Mouse (Mus musculus) embryonic fibroblast, embryonic 13.5 days (primary cell): Measurements from ENCODE around the gene Tpcn1. TPM values are rescaled to one million over a fixed set of nuclear protein-coding genes. Genes with fewer than 3 reads are reported as not detected.

Experiments used
- H3K27ac ChIP-seq: 2 replicates; pipeline ENCODE4 v1.5.1; 2012; ENCODE audit warnings: low read length, control low read depth, inconsistent platforms; ENCODE audit not compliant: insufficient read depth
- H3K4me1 ChIP-seq: 2 replicates; pipeline ENCODE4 v1.6.1; 2011; ENCODE audit warnings: low read length; ENCODE audit not compliant: control insufficient read depth, insufficient read depth
- H3K4me3 ChIP-seq: 2 replicates; pipeline ENCODE4 v1.5.1; 2011; ENCODE audit warnings: mild to moderate bottlenecking, control low read depth, low read length; ENCODE audit not compliant: insufficient read depth
- CTCF ChIP-seq: IDR thresholded peaks from 2 replicates; pipeline ENCODE4 v1.5.1; 2011; ENCODE audit warnings: mild to moderate bottlenecking, control low read depth, low read length, moderate library complexity, borderline replicate concordance; ENCODE audit not compliant: insufficient read depth
- POLR2A ChIP-seq: IDR thresholded peaks from 2 replicates; pipeline ENCODE4 v1.6.1; 2011; ENCODE audit warnings: low read depth, mild to moderate bottlenecking, control low read depth, low read length, moderate library complexity
- polyA plus RNA-seq: library from polyadenylated mRNA; stranded (reverse); fragments of >200 nt; gene quantifications from 2 replicates; pipeline ENCODE4 v1.2.4, GENCODE M21; 2011; ENCODE audit warnings: low read depth; ENCODE audit not compliant: missing spikeins, insufficient read length

The Tpcn1 gene
- polyA plus RNA-seq, 1 experiment: 22.2 TPM

- H3K4me1 ChIP-seq: no peaks in the 10 kb centered on the region
- TF ChIP-seq CTCF (no peak), POLR2A (no peak)
- H3K4me3 ChIP-seq: no peak overlapping the region
- H3K27ac ChIP-seq: no peak overlapping the region
These were observed 40.1 kb downstream of the Tpcn1 start for GRCm38 (mm10) chr5:120548236-120548850.

GRCm38 (mm10) chr5:120536632-120537031 is 51.8 kb downstream of the Tpcn1 start:
- Histone ChIP-seq H3K4me1 (no peaks in the 10 kb centered on the region), H3K4me3 (no peak overlapping the region), H3K27ac (no peak overlapping the region)
- TF ChIP-seq POLR2A (no peak), CTCF (no peak)

- no peak overlapping the region for H3K27ac ChIP-seq
These were observed 52.4 kb downstream of the Tpcn1 start for GRCm38 (mm10) chr5:120536046-120536445.

GRCm38 (mm10) chr5:120534686-120535075 is 53.8 kb downstream of the Tpcn1 start:
- no peak overlapping the region for H3K4me3 ChIP-seq
- H3K4me1 ChIP-seq: no peaks in the 10 kb centered on the region
- H3K27ac ChIP-seq: no peak overlapping the region
- TF ChIP-seq POLR2A: no peak
- no peak for TF ChIP-seq CTCF

More at GRCm38 (mm10) chr5:120536046-120536445, 52.4 kb downstream of the Tpcn1 start:
- no peaks in the 10 kb centered on the region for H3K4me1 ChIP-seq
- TF ChIP-seq POLR2A: no peak
- TF ChIP-seq CTCF: no peak
- H3K4me3 ChIP-seq: no peak overlapping the region

GRCm38 (mm10) chr5:120534071-120534685 is 54.3 kb downstream of the Tpcn1 start:
- no peak for TF ChIP-seq CTCF
- TF ChIP-seq POLR2A: no peak
- no peaks in the 10 kb centered on the region for H3K4me1 ChIP-seq
- H3K4me3 ChIP-seq: no peak overlapping the region

GRCm38 (mm10) chr5:120531631-120532030 is 56.8 kb downstream of the Tpcn1 start:
- no peak overlapping the region for H3K27ac ChIP-seq
- TF ChIP-seq POLR2A (no peak), CTCF (no peak)
- no peak overlapping the region for H3K4me3 ChIP-seq
- H3K4me1 ChIP-seq: no peaks in the 10 kb centered on the region

More at GRCm38 (mm10) chr5:120534071-120534685, 54.3 kb downstream of the Tpcn1 start:
- no peak overlapping the region for H3K27ac ChIP-seq

GRCm38 (mm10) chr5:120527296-120527964 is 61.0 kb downstream of the Tpcn1 start:
- no peak overlapping the region for H3K27ac ChIP-seq
- no peak overlapping the region for H3K4me3 ChIP-seq
- no peaks in the 10 kb centered on the region for H3K4me1 ChIP-seq
- TF ChIP-seq POLR2A (no peak), CTCF (no peak)

GRCm38 (mm10) chr5:120526311-120526710 is 62.2 kb downstream of the Tpcn1 start:
- TF ChIP-seq POLR2A (no peak), CTCF (no peak)
- Histone ChIP-seq H3K27ac (no peak overlapping the region), H3K4me1 (no peaks in the 10 kb centered on the region), H3K4me3 (no peak overlapping the region)

- no peaks in the 10 kb centered on the region for H3K4me1 ChIP-seq
- no peak overlapping the region for H3K4me3 ChIP-seq
- no peak overlapping the region for H3K27ac ChIP-seq
- no peak for TF ChIP-seq POLR2A
- peak; percentile 48; the same call in 1 of the 2 replicates for TF ChIP-seq CTCF
These were observed 62.7 kb downstream of the Tpcn1 start for GRCm38 (mm10) chr5:120525737-120526136.

- Histone ChIP-seq H3K27ac (no peak overlapping the region), H3K4me3 (no peak overlapping the region), H3K4me1 (no peaks in the 10 kb centered on the region)
- TF ChIP-seq POLR2A (no peak), CTCF (no peak)
These were observed 63.7 kb downstream of the Tpcn1 start for GRCm38 (mm10) chr5:120524736-120525135.

- H3K4me3 ChIP-seq: no peak overlapping the region
- TF ChIP-seq CTCF (peak; percentile 59; the same call in 1 of the 2 replicates), POLR2A (no peak)
- H3K4me1 ChIP-seq: no peaks in the 10 kb centered on the region
- no peak overlapping the region for H3K27ac ChIP-seq
These were observed 65.8 kb downstream of the Tpcn1 start for GRCm38 (mm10) chr5:120522649-120523048.
